Mouse (Mus musculus) lung, postnatal 36 days (tissue): ENCODE measurements around the gene Cyp4v3.
"Not testable (repeated sequence)": the region's sequence is repeated elsewhere in the genome, so short reads cannot be mapped to it uniquely, and the experiment has no call there.

ENCODE experiments used
- DNase-seq: peaks from one replicate; pipeline ENCODE4 v3.0.0; 2022; ENCODE audit warnings: mixed read lengths

Gene Cyp4v3

GRCm38 (mm10) chr8:45332685-45333409 is at the start of gene Cyp4v3:
Gene Cyp4v3 (minus strand): TSS chr8:45333216.
- peak; percentile 90 for DNase-seq

- no peak for DNase-seq
Observed at GRCm38 (mm10) chr8:45381963-45382347, 48.9 kb upstream of the Cyp4v3 start, which contains the start of gene Fam149a. Gene Fam149a (minus strand): TSS chr8:45382291.

- DNase-seq = no peak
Observed at GRCm38 (mm10) chr8:45381075-45381962, 48.3 kb upstream of the Cyp4v3 start.

GRCm38 (mm10) chr8:45380598-45380997 is 47.6 kb upstream of the Cyp4v3 start:
- DNase-seq = no peak

- DNase-seq = no peak
Observed at GRCm38 (mm10) chr8:45374071-45374470, 41.1 kb upstream of the Cyp4v3 start.

GRCm38 (mm10) chr8:45367154-45367553 is 34.1 kb upstream of the Cyp4v3 start:
- no peak for DNase-seq

GRCm38 (mm10) chr8:45363220-45363619 is 30.2 kb upstream of the Cyp4v3 start:
- DNase-seq = no peak

- peak; percentile 64 for DNase-seq
Observed at GRCm38 (mm10) chr8:45362323-45362722, 29.3 kb upstream of the Cyp4v3 start.

- DNase-seq = peak; percentile 23
Observed at GRCm38 (mm10) chr8:45359091-45359605, 26.1 kb upstream of the Cyp4v3 start.

GRCm38 (mm10) chr8:45358132-45358918 is 25.3 kb upstream of the Cyp4v3 start:
- peak; percentile 41 for DNase-seq

- DNase-seq = no peak
Observed at GRCm38 (mm10) chr8:45355809-45356208, 22.8 kb upstream of the Cyp4v3 start.

- peak; percentile 86 for DNase-seq
Observed at GRCm38 (mm10) chr8:45345031-45345430, 12.0 kb upstream of the Cyp4v3 start.

GRCm38 (mm10) chr8:45344298-45344697 is 11.3 kb upstream of the Cyp4v3 start:
- DNase-seq = no peak

- no peak for DNase-seq
Observed at GRCm38 (mm10) chr8:45341630-45342628, 8.9 kb upstream of the Cyp4v3 start.

- DNase-seq = peak; percentile 57
Observed at GRCm38 (mm10) chr8:45333493-45333892, 477 bp upstream of the Cyp4v3 start.

GRCm38 (mm10) chr8:45330856-45331255 is 2.2 kb downstream of the Cyp4v3 start:
- peak; percentile 42 for DNase-seq

GRCm38 (mm10) chr8:45329206-45329980 is 3.6 kb downstream of the Cyp4v3 start:
- peak; percentile 75 for DNase-seq

GRCm38 (mm10) chr8:45327076-45327475 is 5.9 kb downstream of the Cyp4v3 start:
- not testable (repeated sequence) for DNase-seq

- no peak for DNase-seq
Observed at GRCm38 (mm10) chr8:45324151-45324550, 8.9 kb downstream of the Cyp4v3 start.

- no peak for DNase-seq
Observed at GRCm38 (mm10) chr8:45321365-45321764, 11.7 kb downstream of the Cyp4v3 start.

GRCm38 (mm10) chr8:45320930-45321329 is 12.1 kb downstream of the Cyp4v3 start:
- DNase-seq = no peak
